Mouse (Mus musculus) adrenal gland (tissue): ENCODE data around the gene Hspg2.
"Not testable (repeated sequence)": the region's sequence is repeated elsewhere in the genome, so short reads cannot be mapped to it uniquely, and the experiment has no call there.

ENCODE experiments used
- intact Hi-C: fragments of 180-260 bp; cut with DNase I; formaldehyde crosslinking; loops from one replicate; pipeline ENCODE4 v1.15.1; 2025

Gene Hspg2

GRCm38 (mm10) chr4:137556673-137557210 is 88.2 kb downstream of the Hspg2 start:
- intact Hi-C loops: no loop called here

- intact Hi-C loops: no loop called here
Observed at GRCm38 (mm10) chr4:137569873-137570272, 101.3 kb downstream of the Hspg2 start.

- intact Hi-C loops: no loop called here
Observed at GRCm38 (mm10) chr4:137574469-137574868, 105.9 kb downstream of the Hspg2 start, which contains the start of gene Ldlrad2. Gene Ldlrad2 (minus strand): TSS chr4:137574569.

GRCm38 (mm10) chr4:137577486-137577885 is 108.9 kb downstream of the Hspg2 start:
- intact Hi-C loops: no loop called here

- intact Hi-C loops: no loop called here
Observed at GRCm38 (mm10) chr4:137578181-137578845, 109.7 kb downstream of the Hspg2 start.

GRCm38 (mm10) chr4:137579789-137580188 is 111.2 kb downstream of the Hspg2 start:
- intact Hi-C loops: no loop called here

GRCm38 (mm10) chr4:137580299-137580698 is 111.7 kb downstream of the Hspg2 start:
- intact Hi-C loops: no loop called here

- intact Hi-C loops: no loop called here
Observed at GRCm38 (mm10) chr4:137581815-137582214, 113.2 kb downstream of the Hspg2 start.

GRCm38 (mm10) chr4:137589095-137589494 is 120.5 kb downstream of the Hspg2 start:
- intact Hi-C loops: not testable (repeated sequence)

GRCm38 (mm10) chr4:137589586-137589985 is 121.0 kb downstream of the Hspg2 start:
- intact Hi-C loops: no loop called here

- intact Hi-C loops: no loop called here
Observed at GRCm38 (mm10) chr4:137590961-137591360, 122.4 kb downstream of the Hspg2 start.

GRCm38 (mm10) chr4:137593601-137594495 is 125.3 kb downstream of the Hspg2 start, which contains the start of gene Usp48:
Gene Usp48 (plus strand): TSS chr4:137593755.
- intact Hi-C loops: no loop called here

GRCm38 (mm10) chr4:137594496-137595270 is 126.1 kb downstream of the Hspg2 start:
- intact Hi-C loops: loop anchor here (5.0 kb wide), 1 partner anchor 38 kb away; no protein-coding TSS in a partner anchor

GRCm38 (mm10) chr4:137597098-137597630 is 128.6 kb downstream of the Hspg2 start:
- intact Hi-C loops: loop anchor here (5.0 kb wide), 1 partner anchor 35 kb away; no protein-coding TSS in a partner anchor

- intact Hi-C loops: loop anchor here (5.0 kb wide), 1 partner anchor 34 kb away; no protein-coding TSS in a partner anchor
Observed at GRCm38 (mm10) chr4:137598577-137598976, 130.0 kb downstream of the Hspg2 start.

GRCm38 (mm10) chr4:137603449-137604171 is 135.0 kb downstream of the Hspg2 start:
- intact Hi-C loops: no loop called here

- intact Hi-C loops: no loop called here
Observed at GRCm38 (mm10) chr4:137607023-137607422, 138.5 kb downstream of the Hspg2 start.

GRCm38 (mm10) chr4:137609281-137609680 is 140.7 kb downstream of the Hspg2 start:
- intact Hi-C loops: no loop called here

- intact Hi-C loops: no loop called here
Observed at GRCm38 (mm10) chr4:137609702-137610101, 141.1 kb downstream of the Hspg2 start.

- intact Hi-C loops: no loop called here
Observed at GRCm38 (mm10) chr4:137610256-137610655, 141.7 kb downstream of the Hspg2 start.
